Mouse (Mus musculus) liver, embryonic 14.5 days (tissue): ENCODE measurements around the gene Mier3. TPM values are rescaled to one million over a fixed set of nuclear protein-coding genes. Genes with fewer than 3 reads are reported as not detected.

Source experiments
- ATAC-seq: fragments of 200-750 bp; cut with Nextera tagmentation; 2 replicates; pipeline ENCODE4 v1.8.0; 2017; ENCODE audit warnings: moderate number of reproducible peaks, mild to moderate bottlenecking, moderate library complexity; ENCODE audit not compliant: insufficient read depth
- DNase-seq, 3 experiments: peaks; one replicate each; pipeline ENCODE4 v3.0.0-alpha.2; 2012 to 2013; ENCODE audit warnings: low read depth in 3 of 3, low spot score in 3 of 3
- H3K27ac ChIP-seq: fragments of 300-500 bp; sonication (generic); 2 replicates; pipeline ENCODE4 v1.5.1; 2014; ENCODE audit warnings: moderate library complexity, mild to moderate bottlenecking, control low read depth, inconsistent platforms
- H3K27me3 ChIP-seq: fragments of 300-500 bp; sonication (generic); 2 replicates; pipeline ENCODE4 v1.6.1; 2014; ENCODE audit warnings: mild to moderate bottlenecking, low read length, moderate library complexity; ENCODE audit not compliant: control insufficient read depth, insufficient read depth
- H3K36me3 ChIP-seq: fragments of 300-500 bp; sonication (generic); replicated peaks from 2 replicates; pipeline ENCODE4 v1.6.1; 2014; ENCODE audit warnings: low read depth; ENCODE audit not compliant: control insufficient read depth, insufficient read depth
- H3K4me1 ChIP-seq, 2 experiments: fragments of 200-500 bp in 1 of 2; fragments of 300-500 bp in 1 of 2; sonication (generic) in 1 of 2; replicated peaks; 2 replicates each; pipeline ENCODE4 v1.6.1; 2012 to 2014; ENCODE audit warnings: antibody characterized with exemption in 1 of 2, inconsistent platforms in 1 of 2, low read length in 1 of 2; ENCODE audit not compliant: control insufficient read depth in 2 of 2, insufficient read depth in 2 of 2
- H3K4me2 ChIP-seq: fragments of 300-500 bp; sonication (generic); 2 replicates; pipeline ENCODE4 v1.6.1; 2014; ENCODE audit warnings: low read depth, mild to moderate bottlenecking, control low read depth, moderate library complexity
- H3K4me3 ChIP-seq, 2 experiments: fragments of 200-500 bp in 1 of 2; fragments of 300-500 bp in 1 of 2; sonication (generic) in 1 of 2; 2 replicates each; pipeline ENCODE4 v1.5.1; 2012 to 2014; ENCODE audit warnings: low read depth in 2 of 2, low read length in 2 of 2, mild to moderate bottlenecking in 2 of 2, control low read depth in 1 of 2, inconsistent platforms in 1 of 2, moderate library complexity in 1 of 2; ENCODE audit not compliant: insufficient read depth in 1 of 2
- H3K9ac ChIP-seq: fragments of 300-500 bp; sonication (generic); replicated peaks from 2 replicates; pipeline ENCODE4 v1.6.1; 2014; ENCODE audit warnings: mild to moderate bottlenecking, control low read depth, moderate library complexity
- H3K9me3 ChIP-seq: fragments of 300-500 bp; sonication (generic); 2 replicates; pipeline ENCODE4 v1.6.1; 2016; ENCODE audit warnings: low read length, mixed read lengths; ENCODE audit not compliant: control insufficient read depth
- CTCF ChIP-seq: IDR thresholded peaks from 2 replicates; pipeline ENCODE4 v1.5.1; 2016; ENCODE audit warnings: antibody characterized with exemption, low read depth, control low read depth
- EP300 ChIP-seq: IDR thresholded peaks from 2 replicates; pipeline ENCODE4 v1.6.1; 2016; ENCODE audit warnings: antibody characterized with exemption, low read depth
- WGBS: fragments of 180-500 bp; shearing (Covaris S2); extraction: QIAGEN DNeasy Blood & Tissue Kit; methylation state at CpG from one replicate; pipeline ENCODE4 v1.1.7; 2014; ENCODE audit not compliant: insufficient replicate concordance; 5-methylcytosine and 5-hydroxymethylcytosine counted together
- polyA plus RNA-seq, 2 experiments: library from polyadenylated mRNA; depleted of rRNA in 1 of 2; stranded (reverse) in 1 of 2; unstranded in 1 of 2; fragments of >200 nt; fragmentation: Nextera tagmentation in 1 of 2; extraction: Ambion mirVana in 1 of 2; gene quantifications; 2 replicates each; pipeline versions ENCODE4 v1.2.1 to v1.2.3; 2012 to 2014

Gene Mier3
- polyA plus RNA-seq, 2 experiments, result 7.8 to 16.5 TPM

DNA sequence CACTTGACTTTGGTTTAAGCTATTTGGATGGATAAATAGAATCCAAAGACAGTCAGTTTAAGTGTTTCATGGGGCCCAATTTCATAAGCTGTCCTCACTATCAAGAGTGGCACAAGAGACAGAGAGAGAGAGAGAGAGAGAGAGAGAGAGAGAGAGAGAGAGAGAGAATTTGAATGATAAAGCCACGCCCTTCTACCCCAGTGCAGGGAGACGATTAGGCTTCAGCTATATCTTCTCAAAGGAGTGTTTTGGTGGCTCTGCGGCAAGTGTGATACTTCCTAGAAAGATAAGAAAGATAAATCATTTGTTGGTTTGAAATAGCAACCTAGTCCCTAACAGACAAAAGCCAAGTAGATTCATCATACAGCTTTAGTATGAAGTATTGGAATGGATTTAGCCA lies 24.0 kb upstream of the Mier3 start:
- H3K4me1 ChIP-seq, result peaks cover 48 to 51% of the 10 kb centered on the region in 2 experiments
- H3K9ac ChIP-seq, result peak overlapping the region; percentile 56
- H3K27me3 ChIP-seq, result no peaks in the 10 kb centered on the region
- DNase-seq (peak; percentile 79 to 86 (median 84)), ATAC-seq (peak; percentile 95)
- 2% methylated on average over 3 of the region's 3 CpGs for WGBS
- peak overlapping the region; percentile 77 for H3K4me2 ChIP-seq
- H3K27ac ChIP-seq, result peak overlapping the region; percentile 87
- H3K4me3 ChIP-seq, result peak overlapping the region in 1 of 2 experiments; percentile 12; a peak in 2 of 4 replicates
- no peaks in the 10 kb centered on the region for H3K9me3 ChIP-seq
- no peaks in the 10 kb centered on the region for H3K36me3 ChIP-seq
- TF ChIP-seq CTCF, result no peak
- TF ChIP-seq EP300, result peak; percentile 92

DNA sequence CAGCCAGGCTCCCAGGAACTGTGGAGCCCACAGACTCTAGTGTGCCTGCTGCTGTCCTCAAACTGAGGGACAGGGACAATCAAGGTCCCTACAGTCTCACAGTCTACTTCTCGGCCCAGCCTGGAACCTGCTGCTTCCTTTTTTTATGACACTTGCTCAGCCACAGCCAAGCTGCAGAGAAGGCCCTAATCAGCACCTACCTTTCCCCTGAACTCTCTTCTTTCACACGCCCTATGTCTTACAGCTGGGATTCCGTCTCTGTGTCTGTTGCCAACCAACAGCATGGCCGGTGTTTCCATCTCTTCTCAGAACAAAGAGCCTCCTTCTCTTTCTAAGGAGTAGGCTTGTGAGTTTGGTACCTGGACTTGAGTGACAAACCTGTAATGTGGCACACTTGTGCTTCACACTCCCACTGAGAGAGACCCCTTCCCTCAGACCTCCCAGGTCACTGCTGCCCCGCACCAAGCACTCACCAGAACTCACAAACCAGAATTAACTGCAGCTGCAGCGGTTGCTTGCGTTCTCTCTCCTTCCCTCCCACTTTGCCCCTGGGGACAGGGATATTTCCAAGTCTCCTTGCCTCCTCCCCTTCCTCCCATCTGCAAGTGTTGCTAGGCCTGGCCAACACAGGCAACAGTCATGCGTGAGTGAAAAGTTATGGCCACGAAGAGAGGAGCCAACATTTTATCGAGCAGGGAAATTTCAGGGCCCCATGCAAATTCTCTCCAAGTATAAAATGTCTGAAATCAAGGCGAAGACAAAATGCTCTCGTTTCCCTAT lies 22.1 kb upstream of the Mier3 start:
- Histone ChIP-seq H3K9ac (no peak overlapping the region; the same call in 1 of the 2 replicates), H3K27me3 (no peaks in the 10 kb centered on the region), H3K4me3 (no peak overlapping the region), H3K4me2 (no peak overlapping the region), H3K4me1 (peaks cover 46 to 48% of the 10 kb centered on the region in 2 experiments), H3K27ac (peak overlapping the region; percentile 52), H3K9me3 (no peaks in the 10 kb centered on the region), H3K36me3 (no peaks in the 10 kb centered on the region)
- WGBS, result 60% methylated on average over 12 of the region's 12 CpGs
- DNase-seq (no peak), ATAC-seq (no peak)
- TF ChIP-seq EP300 (no peak), CTCF (no peak)

DNA sequence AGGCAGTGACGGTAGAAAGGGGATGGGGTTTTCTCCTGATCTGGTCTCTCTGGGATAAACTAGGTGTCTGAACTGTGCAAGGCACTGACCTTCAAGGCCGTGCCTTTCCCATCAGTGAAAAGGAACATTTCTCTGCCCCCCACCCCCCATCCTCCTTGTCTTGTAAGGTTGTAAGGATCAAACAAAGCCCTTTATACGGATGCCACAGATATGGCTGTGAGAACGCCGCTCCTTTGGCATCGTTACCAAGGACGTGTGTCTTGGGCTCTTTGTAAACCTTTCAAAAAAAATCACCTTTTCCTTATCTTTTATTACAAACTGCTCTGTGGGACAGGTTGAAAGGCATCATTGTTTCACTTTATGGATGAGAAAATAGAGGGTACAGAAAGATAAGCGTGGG lies 21.3 kb upstream of the Mier3 start:
- WGBS, result 73% methylated on average over 8 of the region's 8 CpGs
- H3K9ac ChIP-seq, result no peak overlapping the region
- DNase-seq, result no peak
- TF ChIP-seq CTCF (no peak), EP300 (no peak)
- H3K4me1 ChIP-seq, result peaks cover 46 to 48% of the 10 kb centered on the region in 2 experiments
- H3K4me3 ChIP-seq, result no peak overlapping the region
- H3K36me3 ChIP-seq, result no peaks in the 10 kb centered on the region
- no peaks in the 10 kb centered on the region for H3K9me3 ChIP-seq
- no peak for ATAC-seq
- no peaks in the 10 kb centered on the region for H3K27me3 ChIP-seq
- H3K4me2 ChIP-seq, result no peak overlapping the region
- no peak overlapping the region for H3K27ac ChIP-seq

DNA sequence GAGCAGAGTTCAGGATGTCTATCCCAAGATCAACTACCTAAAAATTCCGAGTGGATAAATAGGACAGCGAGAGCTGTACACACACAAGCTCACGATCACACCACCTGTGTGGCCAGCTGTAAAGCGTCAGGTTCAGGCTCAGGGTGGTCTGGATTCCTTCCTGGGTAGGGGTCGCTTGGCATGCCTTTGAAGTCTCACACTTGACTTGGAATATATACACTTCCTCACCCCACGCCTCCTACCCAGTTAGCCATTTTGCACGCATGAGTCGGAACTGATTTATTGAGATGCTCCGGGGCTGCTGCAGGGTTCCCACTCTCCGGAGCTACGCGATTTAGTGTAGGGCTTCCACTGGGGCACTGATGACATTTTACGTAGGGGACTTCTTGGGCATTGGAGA lies 20.7 kb upstream of the Mier3 start:
- H3K4me1 ChIP-seq, result peaks cover 43 to 44% of the 10 kb centered on the region in 2 experiments
- no peaks in the 10 kb centered on the region for H3K9me3 ChIP-seq
- 80% methylated on average over 13 of the region's 13 CpGs for WGBS
- no peaks in the 10 kb centered on the region for H3K27me3 ChIP-seq
- H3K27ac ChIP-seq, result no peak overlapping the region
- H3K9ac ChIP-seq, result no peak overlapping the region
- ATAC-seq (no peak), DNase-seq (no peak)
- H3K36me3 ChIP-seq, result no peaks in the 10 kb centered on the region
- no peak overlapping the region for H3K4me2 ChIP-seq
- no peak overlapping the region for H3K4me3 ChIP-seq
- TF ChIP-seq EP300 (no peak), CTCF (no peak)

DNA sequence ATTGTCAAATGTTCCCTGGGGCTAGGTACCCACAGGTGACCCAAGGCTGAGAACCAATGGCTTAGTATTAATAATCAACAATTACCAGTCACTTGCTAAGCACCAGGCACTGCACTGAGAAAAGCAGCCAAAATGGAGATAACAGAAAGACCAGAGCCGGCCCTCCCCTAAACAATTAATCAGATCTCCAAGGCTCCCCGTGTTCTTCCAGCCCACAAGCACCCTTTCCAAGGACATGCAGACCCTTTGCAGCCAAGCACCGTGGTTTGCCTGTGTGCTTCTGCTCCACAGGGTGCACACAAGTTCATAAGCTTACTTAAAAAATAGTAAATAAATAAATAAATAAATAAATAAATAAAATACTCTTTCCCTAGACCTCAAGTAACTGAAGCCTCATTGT lies 20.2 kb upstream of the Mier3 start:
- no peak for DNase-seq

More for the DNA sequence above, 20.2 kb upstream of the Mier3 start:
- WGBS, result 26% methylated on average over 3 of the region's 3 CpGs
- no peak overlapping the region for H3K9ac ChIP-seq
- H3K36me3 ChIP-seq, result no peaks in the 10 kb centered on the region
- ATAC-seq, result no peak
- no peaks in the 10 kb centered on the region for H3K9me3 ChIP-seq
- no peak overlapping the region for H3K4me2 ChIP-seq
- H3K4me3 ChIP-seq, result no peak overlapping the region
- peaks cover 39% of the 10 kb centered on the region in 2 experiments for H3K4me1 ChIP-seq
- TF ChIP-seq EP300 (no peak), CTCF (no peak)
- H3K27ac ChIP-seq, result no peak overlapping the region
- H3K27me3 ChIP-seq, result no peaks in the 10 kb centered on the region
